Mouse (Mus musculus) gastrocnemius, adult 2 months (tissue): Measurements from ENCODE around the gene Lmna. TPM values are rescaled to one million over a fixed set of nuclear protein-coding genes. Genes with fewer than 3 reads are reported as not detected.
A peak's percentile ranks its signal among the peaks of the same experiment; 100 is the strongest.

Source experiments
- DNase-seq: peaks from one replicate; pipeline ENCODE4 v3.0.0; 2022
- H3K27ac ChIP-seq: fragments of 200-600 bp; 2 replicates; pipeline ENCODE4 v1.8.1; 2022; ENCODE audit warnings: mild to moderate bottlenecking
- H3K4me3 ChIP-seq: fragments of 200-600 bp; 2 replicates; pipeline ENCODE4 v1.8.1; 2022; ENCODE audit warnings: mild to moderate bottlenecking, moderate library complexity
- CTCF ChIP-seq: fragments of 200-600 bp; IDR thresholded peaks from 2 replicates; pipeline ENCODE4 v1.8.1; 2022; ENCODE audit warnings: antibody characterized with exemption, mild to moderate bottlenecking, moderate library complexity
- intact Hi-C: fragments of 180-260 bp; cut with DNase I; formaldehyde crosslinking; loops from one replicate; pipeline ENCODE4 v1.15.1; 2025
- total RNA-seq, 2 experiments: library from RNA; stranded (reverse); gene quantifications; 2 replicates each; pipeline ENCODE4 v1.2.3; 2021

Gene Lmna
- total RNA-seq, 2 experiments from 2014 or later, result 67.5 to 82.5 TPM

GRCm38 (mm10) chr3:88512141-88512895, 2.6 kb upstream of the Lmna start:
- Histone ChIP-seq H3K27ac (peak overlapping the region; percentile 83), H3K4me3 (no peak overlapping the region)
- intact Hi-C loops, result no loop called here
- TF ChIP-seq CTCF, result no peak
- DNase-seq, result peak; percentile 31

GRCm38 (mm10) chr3:88511559-88511958, 1.8 kb upstream of the Lmna start:
- Histone ChIP-seq H3K27ac (peak overlapping the region; percentile 83), H3K4me3 (no peak overlapping the region)
- TF ChIP-seq CTCF, result no peak
- intact Hi-C loops, result no loop called here
- DNase-seq, result no peak

- intact Hi-C loops, result no loop called here
- no peak for DNase-seq
- TF ChIP-seq CTCF, result no peak
- Histone ChIP-seq H3K27ac (peak overlapping the region; percentile 93), H3K4me3 (peak overlapping the region; percentile 75)
Measured at GRCm38 (mm10) chr3:88510421-88511289, 899 bp upstream of the Lmna start.

GRCm38 (mm10) chr3:88509250-88509649, 506 bp downstream of the Lmna start:
- H3K4me3 ChIP-seq, result peak overlapping the region; percentile 75
- DNase-seq, result no peak
- intact Hi-C loops, result no loop called here
- TF ChIP-seq CTCF, result no peak
- peak overlapping the region; percentile 93 for H3K27ac ChIP-seq

- Histone ChIP-seq H3K4me3 (no peak overlapping the region), H3K27ac (0 out of 2 replicates have a peak overlapping the region, but pooled peaks have one; percentile 9)
- no peak for TF ChIP-seq CTCF
- intact Hi-C loops, result no loop called here
- no peak for DNase-seq
Measured at GRCm38 (mm10) chr3:88505765-88506164, 4.0 kb downstream of the Lmna start.

GRCm38 (mm10) chr3:88505081-88505480, 4.7 kb downstream of the Lmna start:
- Histone ChIP-seq H3K4me3 (no peak overlapping the region), H3K27ac (peak overlapping the region; percentile 20)
- DNase-seq, result no peak
- no peak for TF ChIP-seq CTCF
- intact Hi-C loops, result no loop called here

- H3K27ac ChIP-seq, result peak overlapping the region; percentile 98
- intact Hi-C loops, result loop anchor here (2.0 kb wide), 1 partner anchor 15 kb away; no protein-coding TSS in a partner anchor
- no peak for DNase-seq
- no peak for TF ChIP-seq CTCF
- H3K4me3 ChIP-seq, result peak overlapping the region; percentile 86
Measured at GRCm38 (mm10) chr3:88503881-88504746, 5.6 kb downstream of the Lmna start.

- intact Hi-C loops, result loop anchor here (2.0 kb wide), 1 partner anchor 15 kb away; no protein-coding TSS in a partner anchor
- Histone ChIP-seq H3K27ac (peak overlapping the region; percentile 98), H3K4me3 (peak overlapping the region; percentile 86)
- no peak for TF ChIP-seq CTCF
- peak; percentile 63 for DNase-seq
Measured at GRCm38 (mm10) chr3:88503505-88503863, 6.3 kb downstream of the Lmna start.

- Histone ChIP-seq H3K4me3 (peak overlapping the region; percentile 86), H3K27ac (peak overlapping the region; percentile 98)
- intact Hi-C loops, result loop anchor here (2.0 kb wide), 1 partner anchor 14 kb away; no protein-coding TSS in a partner anchor
- no peak for TF ChIP-seq CTCF
- DNase-seq, result peak; percentile 97
Measured at GRCm38 (mm10) chr3:88502641-88503504, 6.9 kb downstream of the Lmna start.

GRCm38 (mm10) chr3:88502031-88502571, 7.7 kb downstream of the Lmna start:
- peak; percentile 56 for DNase-seq
- TF ChIP-seq CTCF, result no peak
- H3K4me3 ChIP-seq, result peak overlapping the region; percentile 86
- H3K27ac ChIP-seq, result peak overlapping the region; percentile 98
- intact Hi-C loops, result loop anchor here (2.0 kb wide), 1 partner anchor 13 kb away; no protein-coding TSS in a partner anchor
